Mouse (Mus musculus) erythroblast, embryonic 14.5 days (primary cell): Measurements from ENCODE around the gene Rasip1.

Source experiments
- GATA1 ChIP-seq: IDR thresholded peaks from 2 replicates; pipeline ENCODE4 v1.6.1; 2012; ENCODE audit warnings: low read length, inconsistent platforms, mixed read lengths
- TAL1 ChIP-seq: IDR thresholded peaks from 3 replicates; pipeline ENCODE4 v1.6.1; 2012; ENCODE audit warnings: low read length, inconsistent platforms, mixed read lengths

- TF ChIP-seq TAL1 (no peak), GATA1 (no peak)
Observed at GRCm38 (mm10) chr7:45632499-45632898, 5.2 kb downstream of the Rasip1 start.
